Mouse (Mus musculus): ENCODE results near the gene Lyz2. TPM values are rescaled to one million over a fixed set of nuclear protein-coding genes. Genes with fewer than 3 reads are reported as not detected.

The Lyz2 gene
- polyA plus RNA-seq, 1 experiment: 0.04 TPM

DNA sequence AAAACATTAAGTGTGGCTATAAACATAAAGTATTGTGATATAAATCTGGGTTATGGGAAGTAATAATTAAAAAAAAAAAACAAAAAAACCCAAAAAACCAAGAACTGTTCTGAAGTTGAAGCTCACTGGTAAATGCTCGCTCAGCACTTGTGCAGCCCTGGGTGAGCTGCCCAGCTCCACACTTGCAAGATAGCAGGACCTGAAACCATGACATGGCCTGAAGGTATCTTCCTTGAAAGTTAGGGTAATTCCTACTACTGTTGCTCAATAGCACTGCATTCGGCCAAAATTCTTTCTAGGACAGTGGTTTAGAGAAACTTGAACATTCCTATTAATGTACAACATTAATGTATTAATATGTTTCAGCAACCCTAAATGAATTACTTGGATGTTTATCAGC is 31.0 kb upstream of the Lyz2 start:
- Histone ChIP-seq H3K79me3 (ENCODE audit: low read depth) (no peaks in the 10 kb centered on the region), H3K27me3 (ENCODE audit: control insufficient read depth, insufficient read depth, insufficient read length) (peaks cover 5% of the 10 kb centered on the region), H3K79me2 (ENCODE audit: control insufficient read depth, insufficient read depth) (no peaks in the 10 kb centered on the region), H3ac (ENCODE audit: control insufficient read depth, insufficient read length, low read depth) (no peak overlapping the region), H3K36me3 (ENCODE audit: control insufficient read depth, insufficient read depth) (no peaks in the 10 kb centered on the region), H3K4me3 (ENCODE audit: insufficient read depth, poor library complexity, severe bottlenecking) (no peak overlapping the region)
- TF ChIP-seq FOSL1 (IDR thresholded peaks at IDR 0.05; ENCODE audit: insufficient read depth, low read length, poor library complexity, severe bottlenecking): no peak
- TF ChIP-seq MYOG (IDR thresholded peaks at IDR 0.05; ENCODE audit: control insufficient read depth, extremely low read depth, insufficient read length): no peak
- no peak for TF ChIP-seq MYOD1 (IDR thresholded peaks at IDR 0.05; ENCODE audit: control insufficient read depth, insufficient read length, low read depth)
- no peak for TF ChIP-seq CEBPB (IDR thresholded peaks at IDR 0.05; ENCODE audit: low read depth)
- TF ChIP-seq CTCF (IDR thresholded peaks at IDR 0.05; ENCODE audit: control insufficient read depth, insufficient read depth, insufficient read length): no peak
- TF ChIP-seq USF1 (IDR thresholded peaks at IDR 0.05; ENCODE audit: low read depth): no peak
- TF ChIP-seq MAX (IDR thresholded peaks at IDR 0.05): no peak

GRCm38 (mm10) chr10:117312168-117312567 is 30.0 kb upstream of the Lyz2 start:
- Histone ChIP-seq H3K79me2 (ENCODE audit: control insufficient read depth, insufficient read depth) (no peaks in the 10 kb centered on the region), H3K79me3 (ENCODE audit: low read depth) (no peaks in the 10 kb centered on the region), H3K4me3 (ENCODE audit: insufficient read depth, poor library complexity, severe bottlenecking) (no peak overlapping the region), H3K27me3 (ENCODE audit: control insufficient read depth, insufficient read depth, insufficient read length) (peaks cover 5% of the 10 kb centered on the region), H3ac (ENCODE audit: control insufficient read depth, insufficient read length, low read depth) (no peak overlapping the region), H3K36me3 (ENCODE audit: control insufficient read depth, insufficient read depth) (no peaks in the 10 kb centered on the region)
- no peak for TF ChIP-seq MYOG (IDR thresholded peaks at IDR 0.05; ENCODE audit: control insufficient read depth, extremely low read depth, insufficient read length)
- TF ChIP-seq MYOD1 (IDR thresholded peaks at IDR 0.05; ENCODE audit: control insufficient read depth, insufficient read length, low read depth): no peak
- no peak for TF ChIP-seq CEBPB (IDR thresholded peaks at IDR 0.05; ENCODE audit: low read depth)
- no peak for TF ChIP-seq CTCF (IDR thresholded peaks at IDR 0.05; ENCODE audit: control insufficient read depth, insufficient read depth, insufficient read length)
- no peak for TF ChIP-seq MAX (IDR thresholded peaks at IDR 0.05)
- no peak for TF ChIP-seq FOSL1 (IDR thresholded peaks at IDR 0.05; ENCODE audit: insufficient read depth, low read length, poor library complexity, severe bottlenecking)
- TF ChIP-seq USF1 (IDR thresholded peaks at IDR 0.05; ENCODE audit: low read depth): no peak

- Histone ChIP-seq H3K79me3 (ENCODE audit: low read depth) (no peaks in the 10 kb centered on the region), H3ac (ENCODE audit: control insufficient read depth, insufficient read length, low read depth) (no peak overlapping the region), H3K4me3 (ENCODE audit: insufficient read depth, poor library complexity, severe bottlenecking) (no peak overlapping the region), H3K27me3 (ENCODE audit: control insufficient read depth, insufficient read depth, insufficient read length) (peaks cover 12% of the 10 kb centered on the region), H3K36me3 (ENCODE audit: control insufficient read depth, insufficient read depth) (no peaks in the 10 kb centered on the region), H3K79me2 (ENCODE audit: control insufficient read depth, insufficient read depth) (no peaks in the 10 kb centered on the region)
- TF ChIP-seq USF1 (IDR thresholded peaks at IDR 0.05; ENCODE audit: low read depth) (no peak), MYOG (IDR thresholded peaks at IDR 0.05; ENCODE audit: control insufficient read depth, extremely low read depth, insufficient read length) (no peak)
These were observed 22.2 kb upstream of the Lyz2 start for GRCm38 (mm10) chr10:117304371-117304770.

GRCm38 (mm10) chr10:117301688-117302087 is 19.6 kb upstream of the Lyz2 start:
- no peak overlapping the region for H3ac ChIP-seq (ENCODE audit: control insufficient read depth, insufficient read length, low read depth)
- H3K36me3 ChIP-seq (ENCODE audit: control insufficient read depth, insufficient read depth): no peaks in the 10 kb centered on the region
- H3K79me3 ChIP-seq (ENCODE audit: low read depth): no peaks in the 10 kb centered on the region
- TF ChIP-seq MYOG (IDR thresholded peaks at IDR 0.05; ENCODE audit: control insufficient read depth, extremely low read depth, insufficient read length) (no peak), USF1 (IDR thresholded peaks at IDR 0.05; ENCODE audit: low read depth) (no peak), FOSL1 (IDR thresholded peaks at IDR 0.05; ENCODE audit: insufficient read depth, low read length, poor library complexity, severe bottlenecking) (no peak), CEBPB (IDR thresholded peaks at IDR 0.05; ENCODE audit: low read depth) (no peak), CTCF (IDR thresholded peaks at IDR 0.05; ENCODE audit: control insufficient read depth, insufficient read depth, insufficient read length) (no peak), MAX (IDR thresholded peaks at IDR 0.05) (no peak)
- no peak overlapping the region for H3K4me3 ChIP-seq (ENCODE audit: insufficient read depth, poor library complexity, severe bottlenecking)
- no peaks in the 10 kb centered on the region for H3K79me2 ChIP-seq (ENCODE audit: control insufficient read depth, insufficient read depth)
- peaks cover 31% of the 10 kb centered on the region for H3K27me3 ChIP-seq (ENCODE audit: control insufficient read depth, insufficient read depth, insufficient read length)

DNA sequence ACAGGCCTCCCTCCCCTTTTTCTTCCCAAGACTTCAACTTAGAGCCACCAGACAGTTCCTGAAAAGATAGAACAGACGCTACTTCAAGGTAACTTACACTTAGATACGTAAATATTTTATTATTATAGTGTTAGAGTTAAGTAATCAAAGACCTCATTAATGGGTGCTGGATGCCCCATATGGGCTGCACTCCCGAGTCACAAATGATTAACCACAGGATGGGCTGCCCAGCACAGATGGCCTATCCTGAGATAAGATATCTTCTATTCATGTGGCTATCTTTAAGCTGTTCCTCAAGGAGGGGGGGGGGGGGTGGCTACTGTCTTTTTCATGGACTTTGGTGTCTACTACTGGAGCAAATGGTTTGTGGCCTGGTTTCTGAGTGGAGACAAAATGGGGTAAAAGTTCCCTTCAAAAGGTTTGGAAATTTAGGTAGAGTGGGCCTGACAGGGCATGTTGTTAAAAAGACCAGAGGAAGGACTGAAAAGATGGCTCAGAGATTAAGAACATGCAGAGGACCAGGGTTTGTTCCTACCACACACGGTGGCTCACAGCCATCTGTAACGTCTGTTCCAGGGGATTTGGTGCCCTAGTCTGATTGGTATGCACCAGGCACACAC is 17.9 kb upstream of the Lyz2 start:
- Histone ChIP-seq H3K27me3 (ENCODE audit: control insufficient read depth, insufficient read depth, insufficient read length) (peaks cover 45% of the 10 kb centered on the region), H3K4me3 (ENCODE audit: insufficient read depth, poor library complexity, severe bottlenecking) (no peak overlapping the region), H3K79me3 (ENCODE audit: low read depth) (no peaks in the 10 kb centered on the region), H3K79me2 (ENCODE audit: control insufficient read depth, insufficient read depth) (no peaks in the 10 kb centered on the region), H3K36me3 (ENCODE audit: control insufficient read depth, insufficient read depth) (no peaks in the 10 kb centered on the region), H3ac (ENCODE audit: control insufficient read depth, insufficient read length, low read depth) (no peak overlapping the region)
- TF ChIP-seq CEBPB (IDR thresholded peaks at IDR 0.05; ENCODE audit: low read depth) (no peak), FOSL1 (IDR thresholded peaks at IDR 0.05; ENCODE audit: insufficient read depth, low read length, poor library complexity, severe bottlenecking) (no peak), CTCF (IDR thresholded peaks at IDR 0.05; ENCODE audit: control insufficient read depth, insufficient read depth, insufficient read length) (no peak), MYOD1 (IDR thresholded peaks at IDR 0.05; ENCODE audit: control insufficient read depth, insufficient read length, low read depth) (no peak), MYOG (IDR thresholded peaks at IDR 0.05; ENCODE audit: control insufficient read depth, extremely low read depth, insufficient read length) (no peak), USF1 (IDR thresholded peaks at IDR 0.05; ENCODE audit: low read depth) (no peak), MAX (IDR thresholded peaks at IDR 0.05) (no peak)

DNA sequence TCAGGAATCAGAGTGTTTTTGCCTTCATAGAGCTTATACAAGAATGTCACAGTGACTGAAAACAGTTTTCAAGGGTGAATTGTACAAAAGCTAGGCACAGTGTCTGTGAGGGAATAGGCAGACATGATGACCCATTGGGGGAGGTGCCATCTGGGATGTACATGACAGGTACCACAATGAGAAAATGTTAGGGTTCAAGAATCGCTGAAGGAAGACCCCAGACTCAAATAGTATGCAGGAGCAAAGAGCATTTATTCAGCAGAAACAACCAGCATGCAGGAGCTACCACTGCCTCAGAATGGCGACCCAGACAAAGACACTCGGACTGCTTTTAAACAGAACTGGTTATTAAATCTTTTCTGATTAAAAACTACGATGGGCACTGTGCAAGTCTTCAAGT is 17.0 kb upstream of the Lyz2 start:
- peaks cover 47% of the 10 kb centered on the region for H3K27me3 ChIP-seq (ENCODE audit: control insufficient read depth, insufficient read depth, insufficient read length)
- H3K36me3 ChIP-seq (ENCODE audit: control insufficient read depth, insufficient read depth): no peaks in the 10 kb centered on the region
- H3K79me3 ChIP-seq (ENCODE audit: low read depth): no peaks in the 10 kb centered on the region
- no peak for TF ChIP-seq CEBPB (IDR thresholded peaks at IDR 0.05; ENCODE audit: low read depth)
- TF ChIP-seq MAX (IDR thresholded peaks at IDR 0.05): no peak
- TF ChIP-seq USF1 (IDR thresholded peaks at IDR 0.05; ENCODE audit: low read depth): no peak
- no peak for TF ChIP-seq CTCF (IDR thresholded peaks at IDR 0.05; ENCODE audit: control insufficient read depth, insufficient read depth, insufficient read length)
- TF ChIP-seq FOSL1 (IDR thresholded peaks at IDR 0.05; ENCODE audit: insufficient read depth, low read length, poor library complexity, severe bottlenecking): no peak
- no peak for TF ChIP-seq MYOD1 (IDR thresholded peaks at IDR 0.05; ENCODE audit: control insufficient read depth, insufficient read length, low read depth)
- TF ChIP-seq MYOG (IDR thresholded peaks at IDR 0.05; ENCODE audit: control insufficient read depth, extremely low read depth, insufficient read length): no peak
- H3K4me3 ChIP-seq (ENCODE audit: insufficient read depth, poor library complexity, severe bottlenecking): no peak overlapping the region
- no peaks in the 10 kb centered on the region for H3K79me2 ChIP-seq (ENCODE audit: control insufficient read depth, insufficient read depth)
- no peak overlapping the region for H3ac ChIP-seq (ENCODE audit: control insufficient read depth, insufficient read length, low read depth)

Measured in C2C12 (cell line).